Mouse (Mus musculus): ENCODE data around the gene Plekha3.

- TF ChIP-seq CTCF (IDR thresholded peaks at IDR 0.05; ENCODE audit: low read depth) (peak; percentile 22; the same call in 1 of the 2 replicates), EP300 (optimal IDR thresholded peaks at IDR 0.05) (no peak)
These were observed 27.1 kb upstream of the Plekha3 start, which contains the start of the genes Prkra and Pjvk for GRCm38 (mm10) chr2:76647883-76648570.
